Mouse (Mus musculus) heart, embryonic 16.5 days (tissue): Measurements from ENCODE around the gene Pla2g4e. TPM values are rescaled to one million over a fixed set of nuclear protein-coding genes. Genes with fewer than 3 reads are reported as not detected.

Source experiments
- ATAC-seq: fragments of 200-750 bp; cut with Nextera tagmentation; replicated peaks from 2 replicates; pipeline ENCODE4 v1.8.0; 2017; ENCODE audit warnings: moderate number of reproducible peaks; ENCODE audit not compliant: insufficient read depth, low FRiP score; ENCODE audit errors: extremely low read depth
- H3K27ac ChIP-seq: fragments of 300-500 bp; sonication (generic); 2 replicates; pipeline ENCODE4 v1.5.1; 2014; ENCODE audit warnings: mild to moderate bottlenecking, low read length, control low read depth, moderate library complexity
- H3K27me3 ChIP-seq: fragments of 300-500 bp; sonication (generic); 2 replicates; pipeline ENCODE4 v1.6.1; 2014; ENCODE audit warnings: low read length, mixed read lengths; ENCODE audit not compliant: control insufficient read depth, insufficient read depth
- H3K36me3 ChIP-seq: fragments of 300-500 bp; sonication (generic); 2 replicates; pipeline ENCODE4 v1.6.1; 2014; ENCODE audit not compliant: control insufficient read depth, insufficient read depth
- H3K4me1 ChIP-seq: fragments of 300-500 bp; sonication (generic); 2 replicates; pipeline ENCODE4 v1.6.1; 2014; ENCODE audit warnings: low read length, mixed read lengths; ENCODE audit not compliant: control insufficient read depth, insufficient read depth
- H3K4me2 ChIP-seq: fragments of 300-500 bp; sonication (generic); 2 replicates; pipeline ENCODE4 v1.6.1; 2014; ENCODE audit warnings: low read depth, mild to moderate bottlenecking, control low read depth, low read length
- H3K4me3 ChIP-seq: fragments of 300-500 bp; sonication (generic); 2 replicates; pipeline ENCODE4 v1.5.1; 2014; ENCODE audit warnings: mild to moderate bottlenecking, control low read depth, low read length
- H3K9ac ChIP-seq: fragments of 300-500 bp; sonication (generic); 2 replicates; pipeline ENCODE4 v1.6.1; 2014; ENCODE audit warnings: low read length, control low read depth
- H3K9me3 ChIP-seq: fragments of 300-500 bp; sonication (generic); replicated peaks from 2 replicates; pipeline ENCODE4 v1.6.1; 2016; ENCODE audit warnings: low read length; ENCODE audit not compliant: control insufficient read depth
- WGBS: fragments of 180-500 bp; shearing (Covaris S2); extraction: QIAGEN DNeasy Blood & Tissue Kit; methylation state at CpG from one replicate; pipeline ENCODE4 v1.1.7; 2014; 5-methylcytosine and 5-hydroxymethylcytosine counted together
- polyA plus RNA-seq: library from polyadenylated mRNA; unstranded; fragments of >200 nt; fragmentation: Nextera tagmentation; extraction: Ambion mirVana; gene quantifications from 2 replicates; pipeline ENCODE4 v1.2.1, GENCODE M21; 2015

Pla2g4e gene
- polyA plus RNA-seq, result 1.6 and 2.1 TPM in 2 replicates

- no peaks in the 10 kb centered on the region for H3K36me3 ChIP-seq
- WGBS, result 2% methylated on average over 27 of the region's 27 CpGs
- peaks cover 10% of the 10 kb centered on the region for H3K4me1 ChIP-seq
- ATAC-seq, result peak; percentile 85
- H3K27ac ChIP-seq, result peak within 1 kb of the TSS; percentile 81
- no peaks in the 10 kb centered on the region for H3K9me3 ChIP-seq
- peak within 1 kb of the TSS; percentile 54 for H3K4me3 ChIP-seq
- H3K4me2 ChIP-seq, result peak within 1 kb of the TSS; percentile 62
- H3K27me3 ChIP-seq, result 0 out of 2 replicates have a peak, but pooled peaks cover 2% of the 10 kb centered on the region
- peak within 1 kb of the TSS; percentile 59 for H3K9ac ChIP-seq
These were observed at the start of gene Pla2g4e for GRCm38 (mm10) chr2:120244679-120245420. Gene Pla2g4e, minus strand, starts transcription at chr2:120245335.

GRCm38 (mm10) chr2:120291471-120292078, 46.4 kb upstream of the Pla2g4e start:
- Histone ChIP-seq H3K4me1 (no peaks in the 10 kb centered on the region), H3K9ac (no peak overlapping the region), H3K27ac (no peak overlapping the region), H3K27me3 (no peaks in the 10 kb centered on the region), H3K4me3 (no peak overlapping the region), H3K9me3 (no peaks in the 10 kb centered on the region), H3K4me2 (no peak overlapping the region), H3K36me3 (no peaks in the 10 kb centered on the region)
- ATAC-seq, result no peak
- 77% methylated on average over 8 of the region's 9 CpGs for WGBS

- Histone ChIP-seq H3K9me3 (no peaks in the 10 kb centered on the region), H3K36me3 (no peaks in the 10 kb centered on the region), H3K27ac (no peak within 1 kb of the TSS), H3K9ac (no peak within 1 kb of the TSS), H3K27me3 (no peaks in the 10 kb centered on the region), H3K4me1 (no peaks in the 10 kb centered on the region), H3K4me2 (no peak within 1 kb of the TSS), H3K4me3 (no peak within 1 kb of the TSS)
- no peak for ATAC-seq
- WGBS, result 59% methylated on average over 5 of the region's 5 CpGs
These were observed 43.9 kb upstream of the Pla2g4e start, which contains the start of gene Pla2g4d for GRCm38 (mm10) chr2:120288995-120289394. Gene Pla2g4d, minus strand, starts transcription at chr2:120289197.

DNA sequence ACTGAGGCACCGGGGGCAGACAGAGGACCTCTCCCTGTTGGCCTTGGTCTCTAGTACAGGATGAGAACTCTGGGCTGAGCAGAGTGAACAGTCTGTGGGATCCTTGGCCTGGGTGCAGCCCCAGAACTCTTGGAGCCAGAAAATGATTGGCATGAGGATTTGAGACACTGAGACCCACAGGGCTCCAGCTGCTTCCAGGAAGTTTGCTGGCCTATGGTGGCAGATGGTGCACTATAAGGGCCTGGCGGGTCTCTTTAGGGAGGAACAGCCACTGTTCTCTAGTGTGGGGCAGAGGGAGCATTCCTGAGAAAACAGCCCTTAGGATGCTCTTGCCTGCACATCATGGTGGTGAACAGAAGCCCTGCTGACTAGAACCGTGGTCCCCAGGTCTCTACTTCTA, 43.3 kb upstream of the Pla2g4e start:
- H3K36me3 ChIP-seq, result no peaks in the 10 kb centered on the region
- no peaks in the 10 kb centered on the region for H3K27me3 ChIP-seq
- no peaks in the 10 kb centered on the region for H3K9me3 ChIP-seq
- WGBS, result 77% methylated on average over 3 of the region's 3 CpGs
- no peak overlapping the region for H3K27ac ChIP-seq
- no peak overlapping the region for H3K9ac ChIP-seq
- no peak overlapping the region for H3K4me3 ChIP-seq
- H3K4me2 ChIP-seq, result no peak overlapping the region
- no peaks in the 10 kb centered on the region for H3K4me1 ChIP-seq
- no peak for ATAC-seq

- H3K4me1 ChIP-seq, result no peaks in the 10 kb centered on the region
- no peak overlapping the region for H3K4me3 ChIP-seq
- H3K27ac ChIP-seq, result no peak overlapping the region
- ATAC-seq, result no peak
- H3K9me3 ChIP-seq, result no peaks in the 10 kb centered on the region
- H3K27me3 ChIP-seq, result no peaks in the 10 kb centered on the region
- no peaks in the 10 kb centered on the region for H3K36me3 ChIP-seq
- WGBS, result 72% methylated on average over 4 of the region's 4 CpGs
- no peak overlapping the region for H3K4me2 ChIP-seq
- H3K9ac ChIP-seq, result no peak overlapping the region
These were observed 40.5 kb upstream of the Pla2g4e start for GRCm38 (mm10) chr2:120285639-120286038.

DNA sequence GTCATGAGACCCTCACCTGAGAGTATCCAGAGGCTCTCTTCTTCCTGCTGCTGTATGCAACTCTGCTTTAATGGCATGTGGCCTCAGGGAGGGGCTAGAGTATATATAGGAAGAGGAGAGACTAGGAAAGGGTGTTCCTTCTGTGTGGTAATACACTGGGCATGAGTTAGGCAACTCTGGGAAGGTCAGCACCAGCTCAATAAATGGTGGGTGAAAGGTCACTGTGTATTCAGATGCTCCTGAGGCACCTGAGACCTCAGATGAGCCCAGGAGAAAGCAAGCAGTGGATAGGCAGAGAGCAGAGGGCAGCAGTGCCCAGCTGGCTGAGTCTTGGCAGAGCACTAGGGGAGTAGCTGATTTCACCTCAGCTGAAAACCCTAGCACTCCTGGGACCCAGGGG, 39.6 kb upstream of the Pla2g4e start:
- H3K27ac ChIP-seq, result no peak overlapping the region
- no peak overlapping the region for H3K9ac ChIP-seq
- ATAC-seq, result no peak
- no peaks in the 10 kb centered on the region for H3K36me3 ChIP-seq
- no peaks in the 10 kb centered on the region for H3K9me3 ChIP-seq
- H3K27me3 ChIP-seq, result no peaks in the 10 kb centered on the region
- H3K4me3 ChIP-seq, result no peak overlapping the region
- H3K4me1 ChIP-seq, result no peaks in the 10 kb centered on the region
- H3K4me2 ChIP-seq, result no peak overlapping the region

- H3K36me3 ChIP-seq, result no peaks in the 10 kb centered on the region
- H3K4me2 ChIP-seq, result no peak overlapping the region
- no peaks in the 10 kb centered on the region for H3K9me3 ChIP-seq
- H3K27me3 ChIP-seq, result no peaks in the 10 kb centered on the region
- 78% methylated on average over 5 of the region's 5 CpGs for WGBS
- H3K27ac ChIP-seq, result no peak overlapping the region
- H3K9ac ChIP-seq, result no peak overlapping the region
- H3K4me1 ChIP-seq, result no peaks in the 10 kb centered on the region
- H3K4me3 ChIP-seq, result no peak overlapping the region
- ATAC-seq, result no peak
These were observed 39.0 kb upstream of the Pla2g4e start for GRCm38 (mm10) chr2:120284094-120284493.

DNA sequence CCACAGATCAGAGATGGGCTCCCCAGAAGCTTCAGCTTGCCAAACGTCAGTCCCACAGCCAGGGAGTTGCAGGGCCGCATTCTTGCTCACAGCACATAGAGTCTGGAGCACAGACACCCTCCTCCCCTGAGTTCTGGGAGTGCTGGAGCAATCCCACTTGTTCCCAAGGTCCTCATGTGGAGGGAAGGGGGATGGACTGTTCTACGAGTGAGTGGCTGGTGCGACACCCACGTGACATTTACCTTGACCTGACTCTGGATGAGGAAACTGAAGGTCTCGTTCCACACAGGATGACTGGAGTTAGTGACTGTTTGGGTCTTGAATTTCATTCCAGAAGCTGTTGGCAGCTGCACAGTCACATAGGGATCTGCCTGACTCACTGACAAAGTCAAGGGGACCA, 38.4 kb upstream of the Pla2g4e start:
- Histone ChIP-seq H3K9ac (no peak overlapping the region), H3K4me2 (no peak overlapping the region), H3K4me3 (no peak overlapping the region), H3K27ac (no peak overlapping the region), H3K9me3 (no peaks in the 10 kb centered on the region), H3K27me3 (no peaks in the 10 kb centered on the region), H3K36me3 (no peaks in the 10 kb centered on the region), H3K4me1 (no peaks in the 10 kb centered on the region)
- ATAC-seq, result no peak
- WGBS, result 55% methylated on average over 6 of the region's 6 CpGs

- H3K27me3 ChIP-seq, result no peaks in the 10 kb centered on the region
- H3K9me3 ChIP-seq, result no peaks in the 10 kb centered on the region
- no peak overlapping the region for H3K27ac ChIP-seq
- 39% methylated on average over 3 of the region's 3 CpGs for WGBS
- H3K4me3 ChIP-seq, result no peak overlapping the region
- no peak for ATAC-seq
- no peaks in the 10 kb centered on the region for H3K36me3 ChIP-seq
- no peaks in the 10 kb centered on the region for H3K4me1 ChIP-seq
- no peak overlapping the region for H3K4me2 ChIP-seq
- no peak overlapping the region for H3K9ac ChIP-seq
These were observed 36.1 kb upstream of the Pla2g4e start for GRCm38 (mm10) chr2:120281221-120281620.
